8 mouse cellular contexts compared by ENCODE assay signal in genomic region chr17:71597881-71598658, GRCm38 (mm10). TPM values are rescaled to one million over a fixed set of nuclear protein-coding genes. Genes with fewer than 3 reads are reported as not detected.
DNase-seq lines count a peak whose midpoint lies in the region; ATAC-seq and TF ChIP-seq lines count a peak whose summit lies in the region.

No protein-coding gene starts in this region.

- H3K36me3 ChIP-seq in testis, adult 2 months (ENCODE audit: control insufficient read depth, insufficient read depth, low read length), result no peaks in the 10 kb centered on the region
- H3K36me3 ChIP-seq in hindbrain, postnatal 0 days (ENCODE audit: insufficient read depth, low read length), result no peaks in the 10 kb centered on the region
- H3K36me3 ChIP-seq in midbrain, embryonic 14.5 days (ENCODE audit: control insufficient read depth, insufficient read depth, low read length), result no peaks in the 10 kb centered on the region

- H3K4me3 ChIP-seq in testis, adult 2 months (ENCODE audit: control insufficient read depth, low read depth, low read length), result peak overlapping the region; percentile 92
- H3K4me3 ChIP-seq in hindbrain, postnatal 0 days (ENCODE audit: low read length), result peak overlapping the region; percentile 78
- H3K4me3 ChIP-seq in midbrain, embryonic 14.5 days (replicated peaks; ENCODE audit: low read depth, low read length), result peak overlapping the region; percentile 74

- WGBS in hindbrain, postnatal 0 days, result under 1% methylated on average over 48 of the region's 48 CpGs
- WGBS in midbrain, embryonic 14.5 days, result under 1% methylated on average over 48 of the region's 48 CpGs

- H3K4me2 ChIP-seq in hindbrain, postnatal 0 days (ENCODE audit: low read depth, low read length), result peak overlapping the region; percentile 93
- peak overlapping the region; percentile 92 for H3K4me2 ChIP-seq in midbrain, embryonic 14.5 days (ENCODE audit: low read length)

- intact Hi-C loops in left cerebral cortex, postnatal 25 days (cut with DNase I), result loop anchor here (1.0 to 5.0 kb wide), 3 partner anchors 18 to 121 kb away; partner anchors contain the start of genes Ndc80 and Smchd1

- H3K27me3 ChIP-seq in testis, adult 2 months (ENCODE audit: control insufficient read depth, insufficient read depth, low read length), result no peaks in the 10 kb centered on the region
- no peaks in the 10 kb centered on the region for H3K27me3 ChIP-seq in hindbrain, postnatal 0 days (ENCODE audit: insufficient read depth, low read length)
- H3K27me3 ChIP-seq in midbrain, embryonic 14.5 days (ENCODE audit: control insufficient read depth, insufficient read depth, low read length), result no peaks in the 10 kb centered on the region

- TF ChIP-seq CTCF in testis, adult 2 months (IDR thresholded peaks at IDR 0.05; ENCODE audit: control insufficient read depth, insufficient read depth, insufficient replicate concordance, low read depth, low read length), result no peak
- no peak for TF ChIP-seq CTCF in hindbrain, postnatal 0 days (IDR thresholded peaks at IDR 0.05; ENCODE audit: low read depth)

- peak overlapping the region; percentile 76 for H3K9ac ChIP-seq in hindbrain, postnatal 0 days (replicated peaks; ENCODE audit: low read length)
- peak overlapping the region; percentile 77 for H3K9ac ChIP-seq in midbrain, embryonic 14.5 days (replicated peaks; ENCODE audit: low read length)

- ATAC-seq in hindbrain, postnatal 0 days, result peak; percentile 82
- ATAC-seq in midbrain, embryonic 14.5 days (ENCODE audit: low FRiP score, low TSS enrichment), result no peak; the same call in 1 of the 2 replicates

- H3K27ac ChIP-seq in testis, adult 2 months (ENCODE audit: control insufficient read depth, insufficient read depth, low read depth, low read length), result peak overlapping the region; percentile 55
- H3K27ac ChIP-seq in hindbrain, postnatal 0 days, result peak overlapping the region; percentile 84
- H3K27ac ChIP-seq in midbrain, embryonic 14.5 days (replicated peaks; ENCODE audit: low read depth, low read length), result peak overlapping the region; percentile 74

- H3K9me3 ChIP-seq in hindbrain, postnatal 0 days (ENCODE audit: low read length), result no peaks in the 10 kb centered on the region
- no peaks in the 10 kb centered on the region for H3K9me3 ChIP-seq in midbrain, embryonic 14.5 days (ENCODE audit: control insufficient read depth, low read length)

- no peak; the same call in 1 of the 2 replicates for TF ChIP-seq POLR2A in testis, adult 2 months (IDR thresholded peaks at IDR 0.05; ENCODE audit: control insufficient read depth, low read depth, low read length)

- peak; percentile 60 for DNase-seq in embryo, embryonic 10 days (ENCODE audit: low spot score)
- DNase-seq in embryo, embryonic 9.5 days (ENCODE audit: extremely low spot score), result no peak
- DNase-seq in testis, postnatal 10 days (ENCODE audit: low spot score), result no peak
- peak; percentile 47 for DNase-seq in hindbrain, postnatal 0 days (ENCODE audit: low spot score)
- no peak for DNase-seq in midbrain, embryonic 14.5 days
- DNase-seq in left cerebral cortex, postnatal 25 days (ENCODE audit: low spot score in 2 of 2), result no peak
- no peak for DNase-seq in spleen, postnatal 36 days (ENCODE audit: low spot score in 2 of 2)

- peaks cover 3% of the 10 kb centered on the region; the same call in 1 of the 2 replicates for H3K4me1 ChIP-seq in testis, adult 2 months (ENCODE audit: control insufficient read depth, insufficient read depth, low read length)
- peaks cover 13% of the 10 kb centered on the region for H3K4me1 ChIP-seq in hindbrain, postnatal 0 days (ENCODE audit: insufficient read depth, low read length)
- H3K4me1 ChIP-seq in midbrain, embryonic 14.5 days (ENCODE audit: control insufficient read depth, insufficient read depth, low read length), result peaks cover 24% of the 10 kb centered on the region

RNA-seq across cellular contexts. Expression of gene Wdr43, which starts 17.6 kb away (rescaled TPM):
- 4.0 and 5.7 TPM in 2 replicates for polyA plus RNA-seq in testis, adult 2 months (2012; rRNA removed)
- total RNA-seq in hindbrain, postnatal 0 days (2014; rRNA removed), result 19.4 and 80.8 TPM in 2 replicates
- 33.6 and 36.0 TPM in 2 replicates for polyA plus RNA-seq in hindbrain, postnatal 0 days (2015; fragmentation: Nextera tagmentation; extraction: Ambion mirVana)
- polyA plus RNA-seq in midbrain, embryonic 14.5 days (2014; fragmentation: Nextera tagmentation; extraction: Ambion mirVana), result 38.8 and 57.0 TPM in 2 replicates
- 10 to 100 TPM; 23.5 to 28.8 TPM for total RNA-seq in left cerebral cortex, postnatal 25 days (2021)

RNA-seq across cellular contexts. Expression of gene Spdya, which starts 46.2 kb away (rescaled TPM):
- polyA plus RNA-seq in testis, adult 2 months (2012; rRNA removed), result 34.3 and 37.7 TPM in 2 replicates
- total RNA-seq in hindbrain, postnatal 0 days (2014; rRNA removed), result 0.47 and 0.75 TPM in 2 replicates
- 2.4 and 2.8 TPM in 2 replicates for polyA plus RNA-seq in hindbrain, postnatal 0 days (2015; fragmentation: Nextera tagmentation; extraction: Ambion mirVana)
- 1.8 and 1.9 TPM in 2 replicates for polyA plus RNA-seq in midbrain, embryonic 14.5 days (2014; fragmentation: Nextera tagmentation; extraction: Ambion mirVana)
- 1 to 10 TPM; 1.6 to 1.7 TPM for total RNA-seq in left cerebral cortex, postnatal 25 days (2021)

Comparison
In these comparisons a context has a peak if more than half of its experiments do, and no peak if none do; other contexts are left out.
1. DNase-seq: peak in embryo, embryonic 10 days (single experiment) and hindbrain, postnatal 0 days (single experiment); none in embryo, embryonic 9.5 days (single experiment), testis, postnatal 10 days (single experiment), midbrain, embryonic 14.5 days (single experiment), left cerebral cortex, postnatal 25 days (0 of 2) and spleen, postnatal 36 days (0 of 2).
2. Peak in every context shown above with its lines, with median percentiles within 50 percentile points of each other: H3K27ac ChIP-seq and H3K4me3 ChIP-seq.